Mouse (Mus musculus): ENCODE results near the gene Slc25a19.

The Slc25a19 gene

GRCm38 (mm10) chr11:115603128-115603475 is 25.0 kb downstream of the Slc25a19 start:
- intact Hi-C loops (cut with DNase I), result no loop called here

- intact Hi-C loops (cut with DNase I), result no loop called here
Measured at GRCm38 (mm10) chr11:115601174-115601573, 26.9 kb downstream of the Slc25a19 start.

- intact Hi-C loops (cut with DNase I), result no loop called here
Measured at GRCm38 (mm10) chr11:115600743-115601142, 27.4 kb downstream of the Slc25a19 start.

- intact Hi-C loops (cut with DNase I), result loop anchor here (5.0 kb wide), 1 partner anchor 37 kb away; the partner anchor contains the start of gene Nup85
Measured at GRCm38 (mm10) chr11:115599722-115600121, 28.4 kb downstream of the Slc25a19 start.

GRCm38 (mm10) chr11:115598309-115598708 is 29.8 kb downstream of the Slc25a19 start:
- intact Hi-C loops (cut with DNase I), result loop anchor here (5.0 kb wide), 1 partner anchor 36 kb away; the partner anchor contains the start of gene Nup85

- intact Hi-C loops (cut with DNase I), result loop anchor here (5.0 kb wide), 1 partner anchor 33 kb away; the partner anchor contains the start of gene Nup85
Measured at GRCm38 (mm10) chr11:115595209-115595608, 32.9 kb downstream of the Slc25a19 start.

GRCm38 (mm10) chr11:115590526-115591075 is 37.5 kb downstream of the Slc25a19 start:
- intact Hi-C loops (cut with DNase I), result no loop called here

- intact Hi-C loops (cut with DNase I), result no loop called here
Measured at GRCm38 (mm10) chr11:115587984-115588383, 40.1 kb downstream of the Slc25a19 start.

- intact Hi-C loops (cut with DNase I), result no loop called here
Measured at GRCm38 (mm10) chr11:115586403-115586802, 41.7 kb downstream of the Slc25a19 start.

GRCm38 (mm10) chr11:115585573-115586100 is 42.5 kb downstream of the Slc25a19 start:
- intact Hi-C loops (cut with DNase I), result no loop called here

GRCm38 (mm10) chr11:115584376-115585073 is 43.6 kb downstream of the Slc25a19 start:
- intact Hi-C loops (cut with DNase I), result no loop called here

GRCm38 (mm10) chr11:115582913-115583606 is 45.0 kb downstream of the Slc25a19 start:
- intact Hi-C loops (cut with DNase I), result no loop called here

GRCm38 (mm10) chr11:115579080-115579479 is 49.0 kb downstream of the Slc25a19 start:
- intact Hi-C loops (cut with DNase I), result no loop called here

- intact Hi-C loops (cut with DNase I), result loop anchor here (5.0 kb wide), 1 partner anchor 32 kb away; no protein-coding TSS in a partner anchor
Measured at GRCm38 (mm10) chr11:115564961-115565360, 63.1 kb downstream of the Slc25a19 start.

All from adrenal gland (tissue).